Comparison of ENCODE assay signal across 8 mouse cellular contexts in the genomic region with DNA sequence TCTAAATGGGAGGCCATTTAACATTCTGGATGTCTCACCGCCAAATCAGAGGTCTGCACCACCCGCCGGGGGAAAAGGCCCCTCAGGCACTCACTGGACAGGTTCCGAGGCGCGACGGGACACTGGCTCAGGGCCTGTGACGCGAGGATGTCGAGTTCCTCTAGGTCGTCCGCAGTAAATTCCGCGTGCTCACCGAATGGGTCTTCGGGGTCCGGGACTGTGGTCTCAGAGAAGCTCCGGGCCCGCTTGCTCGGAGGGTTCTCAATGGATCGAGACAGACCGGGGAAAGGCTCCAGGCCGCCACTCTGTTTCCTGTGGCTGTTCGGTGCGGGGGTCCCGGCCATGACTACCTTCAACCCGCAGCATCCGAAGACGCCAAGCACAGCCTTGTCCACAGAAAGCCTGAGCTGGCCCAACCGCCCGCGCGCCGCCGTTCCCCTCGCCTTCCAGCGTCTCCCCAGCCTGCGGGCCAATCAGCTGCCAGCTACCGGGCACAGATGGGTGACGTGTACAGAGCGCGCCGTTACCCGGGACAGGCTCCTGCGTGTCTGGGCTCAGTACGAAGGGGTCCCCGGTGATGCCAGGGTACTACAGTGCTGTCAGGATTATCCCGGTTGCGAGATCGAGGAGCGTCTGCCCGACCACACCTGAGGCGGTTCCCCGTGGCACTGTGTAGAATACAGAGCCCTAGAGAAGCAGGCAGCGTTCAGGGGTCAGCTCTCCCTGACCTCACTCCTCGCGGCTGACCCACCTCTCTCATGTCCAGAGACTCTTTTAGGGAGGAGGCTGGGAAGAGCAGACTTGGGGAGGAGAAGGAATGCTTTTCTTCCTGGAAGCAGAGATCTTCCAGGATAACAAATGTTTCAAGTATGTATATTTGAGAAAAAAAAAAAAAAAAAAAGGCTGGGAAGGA. TPM values are rescaled to one million over a fixed set of nuclear protein-coding genes. Genes with fewer than 3 reads are reported as not detected.
DNase-seq lines count a peak whose midpoint lies in the region; ATAC-seq and TF ChIP-seq lines count a peak whose summit lies in the region.

Gene Atrip, minus strand, starts transcription at position 464 of the 913 bp plus-strand sequence.

- TF ChIP-seq POLR2A in bone marrow macrophage, adult 2 months (IDR thresholded peaks at IDR 0.05; ENCODE audit: borderline replicate concordance, low read depth, low read length) = no peak
- peak; percentile 67; the same call in 1 of the 2 replicates for TF ChIP-seq POLR2A in limb, embryonic 14.5 days (IDR thresholded peaks at IDR 0.05; ENCODE audit: borderline replicate concordance, extremely low read depth, insufficient read depth, insufficient read length)
- peak; percentile 27; the same call in 1 of the 2 replicates for TF ChIP-seq POLR2A in spleen, adult 2 months (IDR thresholded peaks at IDR 0.05; ENCODE audit: low read depth, low read length)

- WGBS in embryonic facial prominence, embryonic 15.5 days = under 1% methylated on average over 57 of the region's 57 CpGs
- WGBS in kidney, embryonic 14.5 days = under 1% methylated on average over 57 of the region's 57 CpGs
- WGBS in limb, embryonic 14.5 days = under 1% methylated on average over 57 of the region's 57 CpGs
- WGBS in midbrain, embryonic 16.5 days = under 1% methylated on average over 57 of the region's 57 CpGs
- WGBS in spleen, adult 2 months = under 1% methylated on average over 57 of the region's 57 CpGs

- peak within 1 kb of the TSS; percentile 91 for H3K4me2 ChIP-seq in embryonic facial prominence, embryonic 15.5 days (replicated peaks)
- peak within 1 kb of the TSS; percentile 83 for H3K4me2 ChIP-seq in kidney, embryonic 14.5 days (replicated peaks; ENCODE audit: low read depth, low read length)
- peak within 1 kb of the TSS; percentile 89 for H3K4me2 ChIP-seq in limb, embryonic 14.5 days (replicated peaks; ENCODE audit: low read depth, low read length, severe bottlenecking)
- H3K4me2 ChIP-seq in midbrain, embryonic 16.5 days (ENCODE audit: low read length) = peak within 1 kb of the TSS; percentile 93

- peak within 1 kb of the TSS; percentile 82 for H3K4me3 ChIP-seq in bone marrow macrophage, adult 2 months (ENCODE audit: insufficient read depth, low read length)
- peak within 1 kb of the TSS; percentile 85 for H3K4me3 ChIP-seq in embryonic facial prominence, embryonic 15.5 days (replicated peaks)
- peak within 1 kb of the TSS; percentile 66 for H3K4me3 ChIP-seq in kidney, embryonic 14.5 days (ENCODE audit: low read length)
- H3K4me3 ChIP-seq in limb, embryonic 14.5 days (replicated peaks; ENCODE audit: low read length) = peak within 1 kb of the TSS; percentile 84
- H3K4me3 ChIP-seq in midbrain, embryonic 16.5 days (ENCODE audit: low read depth, low read length) = peak within 1 kb of the TSS; percentile 87
- peak within 1 kb of the TSS; percentile 90 for H3K4me3 ChIP-seq in spleen, adult 2 months (ENCODE audit: extremely low read depth, insufficient read depth, insufficient read length)

- H3K9ac ChIP-seq in embryonic facial prominence, embryonic 15.5 days = peak within 1 kb of the TSS; percentile 93
- H3K9ac ChIP-seq in kidney, embryonic 14.5 days (ENCODE audit: low read depth, low read length) = peak within 1 kb of the TSS; percentile 77
- H3K9ac ChIP-seq in limb, embryonic 14.5 days (ENCODE audit: low read depth, low read length, severe bottlenecking) = peak within 1 kb of the TSS; percentile 86
- peak within 1 kb of the TSS; percentile 91 for H3K9ac ChIP-seq in midbrain, embryonic 16.5 days (ENCODE audit: low read depth, low read length)

- ATAC-seq in embryonic facial prominence, embryonic 15.5 days (ENCODE audit: insufficient number of reproducible peaks, low FRiP score, low TSS enrichment, low read depth) = peak; percentile 95
- peak; percentile 98 for ATAC-seq in kidney, embryonic 14.5 days (ENCODE audit: low FRiP score, low TSS enrichment)
- ATAC-seq in limb, embryonic 14.5 days (ENCODE audit: low FRiP score, low read depth) = peak; percentile 98
- ATAC-seq in midbrain, embryonic 16.5 days = peak; percentile 99

- H3K27me3 ChIP-seq in embryonic facial prominence, embryonic 15.5 days = no peaks in the 10 kb centered on the region
- no peaks in the 10 kb centered on the region for H3K27me3 ChIP-seq in kidney, embryonic 14.5 days (ENCODE audit: control insufficient read depth, insufficient read depth, low read length)
- no peaks in the 10 kb centered on the region for H3K27me3 ChIP-seq in limb, embryonic 14.5 days (ENCODE audit: control insufficient read depth, insufficient read depth, low read length)
- H3K27me3 ChIP-seq in midbrain, embryonic 16.5 days (ENCODE audit: control insufficient read depth, insufficient read depth, low read depth, low read length) = no peaks in the 10 kb centered on the region
- no peaks in the 10 kb centered on the region for H3K27me3 ChIP-seq in spleen, adult 2 months (ENCODE audit: control insufficient read depth, insufficient read depth, low read length)

- DNase-seq in B cell, adult 2 months = peak; percentile 89 to 91
- DNase-seq in heart, adult 9 months (ENCODE audit: low spot score in 2 of 2) = peak; percentile 88 to 91
- peak; percentile 89 for DNase-seq in limb, embryonic 14.5 days (ENCODE audit: low spot score)
- peak; percentile 57 to 90 for DNase-seq in spleen, adult 2 months (ENCODE audit: low read depth in 1 of 2, low spot score in 2 of 2)

- peaks cover 33% of the 10 kb centered on the region for H3K36me3 ChIP-seq in embryonic facial prominence, embryonic 15.5 days
- H3K36me3 ChIP-seq in kidney, embryonic 14.5 days (ENCODE audit: control insufficient read depth, insufficient read depth, low read length) = peaks cover 34% of the 10 kb centered on the region
- H3K36me3 ChIP-seq in limb, embryonic 14.5 days (ENCODE audit: control insufficient read depth, insufficient read depth, low read length) = peaks cover 35% of the 10 kb centered on the region
- peaks cover 6% of the 10 kb centered on the region for H3K36me3 ChIP-seq in midbrain, embryonic 16.5 days (ENCODE audit: control insufficient read depth, insufficient read depth, low read length)
- H3K36me3 ChIP-seq in spleen, adult 2 months (ENCODE audit: control insufficient read depth, insufficient read depth, low read length) = peaks cover 8% of the 10 kb centered on the region; the same call in 1 of the 2 replicates

- peaks cover 7% of the 10 kb centered on the region for H3K4me1 ChIP-seq in bone marrow macrophage, adult 2 months (ENCODE audit: control insufficient read depth, insufficient read depth, low read length)
- peaks cover 16% of the 10 kb centered on the region for H3K4me1 ChIP-seq in embryonic facial prominence, embryonic 15.5 days
- H3K4me1 ChIP-seq in kidney, embryonic 14.5 days (ENCODE audit: control insufficient read depth, insufficient read depth, low read length) = peaks cover 15% of the 10 kb centered on the region
- peaks cover 9% of the 10 kb centered on the region for H3K4me1 ChIP-seq in limb, embryonic 14.5 days (ENCODE audit: control insufficient read depth, insufficient read depth, low read length)
- H3K4me1 ChIP-seq in midbrain, embryonic 16.5 days (ENCODE audit: control insufficient read depth, insufficient read depth, low read length) = peaks cover 22% of the 10 kb centered on the region
- H3K4me1 ChIP-seq in spleen, adult 2 months (ENCODE audit: control insufficient read depth, insufficient read depth, insufficient read length) = peaks cover 9% of the 10 kb centered on the region; the same call in 1 of the 2 replicates

- peak within 1 kb of the TSS; percentile 37; the same call in 1 of the 2 replicates for H3K27ac ChIP-seq in bone marrow macrophage, adult 2 months (ENCODE audit: insufficient read depth, low read depth, low read length)
- H3K27ac ChIP-seq in embryonic facial prominence, embryonic 15.5 days (replicated peaks) = peak within 1 kb of the TSS; percentile 68
- peak within 1 kb of the TSS; percentile 34; the same call in 1 of the 2 replicates for H3K27ac ChIP-seq in kidney, embryonic 14.5 days (ENCODE audit: low read depth, low read length)
- peak within 1 kb of the TSS; percentile 76 for H3K27ac ChIP-seq in limb, embryonic 14.5 days (replicated peaks; ENCODE audit: low read depth, low read length)
- H3K27ac ChIP-seq in midbrain, embryonic 16.5 days (ENCODE audit: low read length) = peak within 1 kb of the TSS; percentile 83
- peak within 1 kb of the TSS; percentile 75 for H3K27ac ChIP-seq in spleen, adult 2 months (ENCODE audit: insufficient read depth, low read length)

- no peaks in the 10 kb centered on the region for H3K9me3 ChIP-seq in embryonic facial prominence, embryonic 15.5 days (replicated peaks)
- no peaks in the 10 kb centered on the region for H3K9me3 ChIP-seq in kidney, embryonic 14.5 days (ENCODE audit: control insufficient read depth, low read length)
- H3K9me3 ChIP-seq in limb, embryonic 14.5 days (ENCODE audit: control insufficient read depth, low read length) = no peaks in the 10 kb centered on the region
- no peaks in the 10 kb centered on the region for H3K9me3 ChIP-seq in midbrain, embryonic 16.5 days (replicated peaks; ENCODE audit: control insufficient read depth, low read length, poor library complexity, severe bottlenecking)

- no peak for TF ChIP-seq CTCF in bone marrow macrophage, adult 2 months (IDR thresholded peaks at IDR 0.05; ENCODE audit: low read depth, low read length)
- TF ChIP-seq CTCF in spleen, adult 2 months (IDR thresholded peaks at IDR 0.05; ENCODE audit: extremely low read depth, insufficient read depth, insufficient read length, insufficient replicate concordance) = no peak

RNA-seq across cellular contexts. Expression of gene Atrip, which starts in this region (rescaled TPM):
- polyA plus RNA-seq in bone marrow macrophage, adult 2 months (2012; ENCODE audit: insufficient read depth, insufficient read length, missing spikeins) = 7.2 and 9.9 TPM in 2 replicates
- polyA plus RNA-seq in embryonic facial prominence, embryonic 15.5 days (2015; fragmentation: Nextera tagmentation; extraction: Ambion mirVana) = 26.8 and 30.8 TPM in 2 replicates
- polyA plus RNA-seq in kidney, embryonic 14.5 days (2014; fragmentation: Nextera tagmentation; extraction: Ambion mirVana) = 20.5 and 30.7 TPM in 2 replicates
- 30.5 and 40.3 TPM in 2 replicates for polyA plus RNA-seq in limb, embryonic 14.5 days (2012; rRNA removed)
- 22.2 and 25.1 TPM in 2 replicates for polyA plus RNA-seq in limb, embryonic 14.5 days (2014; fragmentation: Nextera tagmentation; extraction: Ambion mirVana)
- 31.5 and 34.1 TPM in 2 replicates for polyA plus RNA-seq in midbrain, embryonic 16.5 days (2015; fragmentation: Nextera tagmentation; extraction: Ambion mirVana)
- 16.2 and 17.0 TPM in 2 replicates for polyA plus RNA-seq in spleen, adult 2 months (2012; rRNA removed)

Comparison
In these comparisons a context has a peak if more than half of its experiments do, and no peak if none do; other contexts are left out.
1. Peak in every context shown above with its lines: DNase-seq, ATAC-seq, H3K4me3 ChIP-seq and H3K27ac ChIP-seq.